Mouse (Mus musculus) stomach, postnatal 0 days (tissue): ENCODE results near the gene Pafah1b1. TPM values are rescaled to one million over a fixed set of nuclear protein-coding genes. Genes with fewer than 3 reads are reported as not detected.

Experiments
- ATAC-seq: fragments of 200-750 bp; cut with Nextera tagmentation; 2 replicates; pipeline ENCODE4 v1.8.0; 2017; ENCODE audit not compliant: low FRiP score, low TSS enrichment
- DNase-seq: peaks from one replicate; pipeline ENCODE4 v3.0.0-alpha.2; 2016; ENCODE audit warnings: low spot score
- H3K27ac ChIP-seq: fragments of 300-500 bp; sonication (generic); replicated peaks from 2 replicates; pipeline ENCODE4 v1.5.1; 2014; ENCODE audit warnings: mild to moderate bottlenecking, control low read depth
- H3K27me3 ChIP-seq: fragments of 300-500 bp; sonication (generic); 2 replicates; pipeline ENCODE4 v1.6.1; 2014; ENCODE audit warnings: low read length; ENCODE audit not compliant: control insufficient read depth, insufficient read depth
- H3K36me3 ChIP-seq: fragments of 300-500 bp; sonication (generic); 2 replicates; pipeline ENCODE4 v1.6.1; 2014; ENCODE audit warnings: low read length, mixed read lengths; ENCODE audit not compliant: control insufficient read depth, insufficient read depth
- H3K4me1 ChIP-seq: fragments of 300-500 bp; sonication (generic); replicated peaks from 2 replicates; pipeline ENCODE4 v1.6.1; 2014; ENCODE audit warnings: antibody characterized with exemption; ENCODE audit not compliant: control insufficient read depth, insufficient read depth
- H3K4me2 ChIP-seq: fragments of 300-500 bp; sonication (generic); replicated peaks from 2 replicates; pipeline ENCODE4 v1.6.1; 2014; ENCODE audit warnings: low read depth, mild to moderate bottlenecking, control low read depth, moderate library complexity
- H3K4me3 ChIP-seq: fragments of 300-500 bp; sonication (generic); 2 replicates; pipeline ENCODE4 v1.5.1; 2014; ENCODE audit warnings: low read depth, low read length, control low read depth
- H3K9ac ChIP-seq: fragments of 300-500 bp; sonication (generic); 2 replicates; pipeline ENCODE4 v1.6.1; 2014; ENCODE audit warnings: mild to moderate bottlenecking, low read length, control low read depth, mixed read lengths
- H3K9me3 ChIP-seq: fragments of 300-500 bp; sonication (generic); 2 replicates; pipeline ENCODE4 v1.6.1; 2016; ENCODE audit warnings: low read length; ENCODE audit not compliant: control insufficient read depth
- CTCF ChIP-seq: IDR thresholded peaks from 2 replicates; pipeline ENCODE4 v1.5.1; 2016; ENCODE audit warnings: antibody characterized with exemption, low read depth, mild to moderate bottlenecking, moderate library complexity
- EP300 ChIP-seq: optimal IDR thresholded peaks from 2 replicates; pipeline ENCODE3; 2016; ENCODE audit warnings: antibody characterized with exemption
- WGBS: fragments of 180-500 bp; shearing (Covaris S2); extraction: QIAGEN DNeasy Blood & Tissue Kit; methylation state at CpG from one replicate; pipeline ENCODE4 v1.1.7; 2014; 5-methylcytosine and 5-hydroxymethylcytosine counted together
- polyA plus RNA-seq: library from polyadenylated mRNA; unstranded; fragments of >200 nt; fragmentation: Nextera tagmentation; extraction: Ambion mirVana; gene quantifications from 2 replicates; pipeline ENCODE4 v1.2.1, GENCODE M21; 2015

Gene Pafah1b1
- polyA plus RNA-seq, 1 experiment from 2014 or later: 51.7 TPM

DNA sequence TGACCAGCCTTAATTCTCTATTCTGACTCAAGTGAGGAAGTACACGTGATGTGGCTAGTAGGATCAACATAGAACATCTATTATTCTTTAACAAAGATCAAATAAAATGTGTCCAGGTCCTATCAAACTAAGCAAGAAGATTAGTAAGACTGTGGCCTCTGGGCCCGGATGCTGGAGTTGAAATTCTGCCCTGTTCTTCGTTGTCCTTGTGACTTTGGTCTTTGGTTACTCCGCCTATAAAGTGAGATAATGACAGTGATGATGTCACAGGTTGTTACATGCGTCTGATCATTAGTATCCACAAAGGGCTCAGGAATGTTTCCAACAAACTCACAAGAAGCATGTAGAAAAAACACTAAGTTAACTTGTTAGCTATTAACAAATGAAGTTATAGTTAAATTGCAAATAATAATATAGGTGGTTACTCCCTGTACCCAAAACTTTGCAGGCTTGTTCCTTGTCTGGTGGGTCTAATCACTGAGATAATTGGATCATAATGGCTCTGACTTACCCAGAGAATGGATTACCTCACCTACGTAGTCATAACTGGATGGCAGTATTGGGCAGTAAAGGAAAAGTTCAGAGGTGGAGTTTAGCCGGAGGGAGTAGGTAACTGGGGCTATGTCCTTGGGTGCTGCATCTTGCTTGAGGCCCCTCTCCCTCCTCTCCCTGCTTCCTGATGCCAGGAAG is 26.3 kb upstream of the Pafah1b1 start:
- 0 out of 2 replicates have a peak, but pooled peaks have one; percentile 21 for ATAC-seq
- Histone ChIP-seq H3K27ac (no peak overlapping the region), H3K9me3 (no peaks in the 10 kb centered on the region), H3K4me3 (no peak overlapping the region), H3K9ac (no peak overlapping the region), H3K4me1 (no peaks in the 10 kb centered on the region), H3K36me3 (no peaks in the 10 kb centered on the region), H3K27me3 (no peaks in the 10 kb centered on the region), H3K4me2 (no peak overlapping the region)
- DNase-seq: no peak
- 74% methylated on average over 7 of the region's 7 CpGs for WGBS
- TF ChIP-seq CTCF (no peak), EP300 (no peak)

DNA sequence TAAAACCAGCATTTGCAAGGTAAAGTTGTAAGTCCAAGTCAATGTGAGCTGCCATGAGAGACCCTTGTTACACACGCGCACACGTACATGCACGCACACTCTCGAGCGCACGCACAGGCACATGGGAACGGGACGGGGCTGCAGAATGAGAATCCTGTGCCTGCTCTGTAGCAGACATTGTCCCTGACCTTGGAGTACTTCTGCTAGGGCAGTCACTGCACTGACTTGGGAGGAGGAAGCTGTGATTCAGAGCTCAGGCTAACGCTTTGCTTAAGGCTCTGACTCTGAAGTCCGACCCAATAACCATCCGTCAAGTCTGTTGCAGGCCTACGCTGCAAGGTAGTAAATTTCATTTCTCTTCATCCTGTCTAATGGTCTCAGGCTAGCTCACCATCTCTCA is 24.8 kb upstream of the Pafah1b1 start:
- no peak for ATAC-seq
- Histone ChIP-seq H3K4me1 (no peaks in the 10 kb centered on the region), H3K36me3 (no peaks in the 10 kb centered on the region), H3K27ac (no peak overlapping the region), H3K27me3 (no peaks in the 10 kb centered on the region), H3K4me2 (no peak overlapping the region), H3K9ac (no peak overlapping the region), H3K9me3 (no peaks in the 10 kb centered on the region), H3K4me3 (no peak overlapping the region)
- WGBS: 85% methylated on average over 13 of the region's 13 CpGs
- DNase-seq: no peak
- TF ChIP-seq EP300 (no peak), CTCF (no peak)

GRCm38 (mm10) chr11:74748022-74748421 is 23.6 kb upstream of the Pafah1b1 start:
- 38% methylated on average over 4 of the region's 4 CpGs for WGBS
- DNase-seq (no peak), ATAC-seq (no peak)
- Histone ChIP-seq H3K27ac (no peak overlapping the region), H3K27me3 (no peaks in the 10 kb centered on the region), H3K4me1 (no peaks in the 10 kb centered on the region), H3K4me3 (no peak overlapping the region), H3K9ac (no peak overlapping the region), H3K4me2 (no peak overlapping the region), H3K9me3 (no peaks in the 10 kb centered on the region), H3K36me3 (no peaks in the 10 kb centered on the region)
- TF ChIP-seq CTCF (no peak), EP300 (no peak)

GRCm38 (mm10) chr11:74737861-74738260 is 13.4 kb upstream of the Pafah1b1 start:
- no peak for ATAC-seq
- no peak overlapping the region for H3K4me2 ChIP-seq
- no peak overlapping the region for H3K9ac ChIP-seq
- H3K9me3 ChIP-seq: no peaks in the 10 kb centered on the region
- WGBS: 62% methylated on average over 3 of the region's 3 CpGs
- no peak overlapping the region for H3K27ac ChIP-seq
- DNase-seq: no peak
- H3K36me3 ChIP-seq: no peaks in the 10 kb centered on the region
- H3K27me3 ChIP-seq: no peaks in the 10 kb centered on the region
- H3K4me3 ChIP-seq: no peak overlapping the region
- no peak for TF ChIP-seq CTCF
- no peak for TF ChIP-seq EP300
- no peaks in the 10 kb centered on the region for H3K4me1 ChIP-seq

DNA sequence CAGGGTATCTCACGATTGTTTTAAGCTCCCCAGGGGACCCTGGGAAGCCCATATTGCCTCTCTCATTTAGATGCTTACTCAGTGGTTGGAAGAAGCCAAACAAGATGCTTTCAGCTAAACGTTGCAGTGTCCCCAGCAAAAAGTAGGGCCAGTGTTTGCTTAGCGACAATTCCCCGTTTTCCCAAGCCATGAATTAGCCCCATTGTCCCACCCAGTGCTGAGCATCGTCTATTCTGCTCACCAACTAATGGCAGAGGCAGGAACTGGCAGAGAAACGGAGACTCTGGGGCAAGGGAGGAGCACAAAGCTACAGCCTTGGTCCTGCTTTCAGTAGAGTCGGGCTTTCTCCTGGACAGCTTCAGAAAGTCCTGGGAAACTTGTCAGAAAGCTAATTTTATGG is 10.4 kb upstream of the Pafah1b1 start:
- H3K36me3 ChIP-seq: no peaks in the 10 kb centered on the region
- 24% methylated on average over 7 of the region's 7 CpGs for WGBS
- H3K9me3 ChIP-seq: no peaks in the 10 kb centered on the region
- no peak for ATAC-seq
- no peak overlapping the region for H3K27ac ChIP-seq
- no peak overlapping the region for H3K4me3 ChIP-seq
- no peak for DNase-seq
- H3K4me2 ChIP-seq: no peak overlapping the region
- no peaks in the 10 kb centered on the region for H3K27me3 ChIP-seq
- no peak for TF ChIP-seq CTCF
- no peak for TF ChIP-seq EP300
- no peaks in the 10 kb centered on the region for H3K4me1 ChIP-seq
- H3K9ac ChIP-seq: no peak overlapping the region

DNA sequence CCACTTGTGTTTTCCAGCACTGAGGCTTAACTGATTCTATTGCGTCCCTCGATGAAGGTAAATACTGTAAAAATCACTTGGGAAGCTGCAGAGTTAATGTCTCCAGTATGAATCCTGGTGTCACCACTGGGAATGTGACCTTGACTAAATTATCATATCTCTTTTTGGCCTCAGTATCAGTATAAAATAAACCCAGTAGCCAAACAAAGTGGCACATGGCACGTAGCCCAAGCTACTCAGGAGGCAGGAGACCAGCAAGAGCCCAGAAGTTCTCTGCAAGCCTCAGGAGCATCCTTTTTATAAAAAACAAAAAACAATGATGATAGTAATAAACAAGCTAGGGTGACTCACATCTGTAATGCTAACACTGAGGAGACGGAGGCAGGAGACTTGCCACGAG is 711 bp upstream of the Pafah1b1 start:
- no peak for DNase-seq
- no peaks in the 10 kb centered on the region for H3K9me3 ChIP-seq
- no peak for ATAC-seq
- H3K9ac ChIP-seq: no peak overlapping the region
- no peak overlapping the region for H3K4me3 ChIP-seq
- H3K4me2 ChIP-seq: no peak overlapping the region
- no peaks in the 10 kb centered on the region for H3K27me3 ChIP-seq
- WGBS: 68% methylated on average over 5 of the region's 5 CpGs
- H3K27ac ChIP-seq: no peak overlapping the region
- H3K36me3 ChIP-seq: no peaks in the 10 kb centered on the region
- no peak for TF ChIP-seq CTCF
- TF ChIP-seq EP300: no peak
- H3K4me1 ChIP-seq: no peaks in the 10 kb centered on the region; the same call in 1 of the 2 replicates
